In genomic region chr11:108606836-108607235, GRCm38 (mm10) we compare ENCODE assay signal across 17 mouse cellular contexts.
A peak's percentile ranks its signal among the peaks of the same experiment; 100 is the strongest.
DNase-seq lines count a peak whose midpoint lies in the region; ATAC-seq lines count a peak whose summit lies in the region.
"Had no signal": no experiment of that assay in that cellular context is flagged by ENCODE, and none has a peak within 500 bp of the region (broad histone marks: within the 10 kb centered on the region; RNA-seq: fewer than 3 reads in every experiment).

No protein-coding gene starts in this region.

- peak overlapping the region; percentile 28 for H3K4me3 ChIP-seq in hindbrain, embryonic 15.5 days
- H3K4me3 ChIP-seq in hindbrain, embryonic 11.5 days (ENCODE audit: low read depth, low read length), result no peak overlapping the region
- H3K4me3 ChIP-seq in forebrain, embryonic 13.5 days, result peak overlapping the region; percentile 23
- peak overlapping the region; percentile 26 for H3K4me3 ChIP-seq in hindbrain, embryonic 16.5 days (ENCODE audit: low read length)
- peak overlapping the region; percentile 33 for H3K4me3 ChIP-seq in midbrain, embryonic 15.5 days
- H3K4me3 ChIP-seq in intestine, embryonic 15.5 days (replicated peaks), result no peak overlapping the region
- H3K4me3 ChIP-seq: limb, embryonic 13.5 days; neural tube, embryonic 12.5 days had no signal

- peaks cover 8% of the 10 kb centered on the region for H3K4me1 ChIP-seq in hindbrain, embryonic 15.5 days (replicated peaks)
- H3K4me1 ChIP-seq in hindbrain, embryonic 11.5 days (replicated peaks; ENCODE audit: control insufficient read depth, insufficient read depth, low read length), result no peaks in the 10 kb centered on the region
- H3K4me1 ChIP-seq in forebrain, embryonic 13.5 days, result peaks cover 7% of the 10 kb centered on the region; the same call in 1 of the 2 replicates
- H3K4me1 ChIP-seq in hindbrain, embryonic 16.5 days (ENCODE audit: control insufficient read depth, insufficient read depth, low read depth, low read length), result peaks cover 3% of the 10 kb centered on the region; the same call in 1 of the 2 replicates
- peaks cover 9% of the 10 kb centered on the region for H3K4me1 ChIP-seq in midbrain, embryonic 15.5 days
- no peaks in the 10 kb centered on the region for H3K4me1 ChIP-seq in intestine, embryonic 15.5 days (replicated peaks)
- H3K4me1 ChIP-seq: neural tube, embryonic 12.5 days had no signal

- no peak overlapping the region for H3K9ac ChIP-seq in hindbrain, embryonic 15.5 days
- H3K9ac ChIP-seq in hindbrain, embryonic 11.5 days (ENCODE audit: low read depth, low read length), result no peak overlapping the region
- no peak overlapping the region for H3K9ac ChIP-seq in forebrain, embryonic 13.5 days
- H3K9ac ChIP-seq in hindbrain, embryonic 16.5 days (ENCODE audit: low read depth, low read length), result no peak overlapping the region
- peak overlapping the region; percentile 21 for H3K9ac ChIP-seq in midbrain, embryonic 15.5 days
- no peak overlapping the region for H3K9ac ChIP-seq in intestine, embryonic 15.5 days
- H3K9ac ChIP-seq: limb, embryonic 13.5 days; liver, embryonic 14.5 days; neural tube, embryonic 12.5 days had no signal

- no peak for DNase-seq in hindbrain, embryonic 11.5 days (ENCODE audit: low spot score)
- DNase-seq: adrenal gland, postnatal 14 days; cerebellum, adult 11-12 months; heart, postnatal 10 days; kidney, adult 2 months; kidney, postnatal 14 days; thymus, postnatal 14 days had no signal

- no peaks in the 10 kb centered on the region for H3K9me3 ChIP-seq in hindbrain, embryonic 15.5 days
- no peaks in the 10 kb centered on the region for H3K9me3 ChIP-seq in hindbrain, embryonic 11.5 days (ENCODE audit: control insufficient read depth, low read length)
- H3K9me3 ChIP-seq in forebrain, embryonic 13.5 days (replicated peaks), result no peaks in the 10 kb centered on the region
- H3K9me3 ChIP-seq in hindbrain, embryonic 16.5 days (ENCODE audit: control insufficient read depth, low read length), result no peaks in the 10 kb centered on the region
- H3K9me3 ChIP-seq in midbrain, embryonic 15.5 days, result no peaks in the 10 kb centered on the region
- no peaks in the 10 kb centered on the region for H3K9me3 ChIP-seq in intestine, embryonic 15.5 days
- H3K9me3 ChIP-seq: limb, embryonic 13.5 days; neural tube, embryonic 12.5 days had no signal

- H3K36me3 ChIP-seq in hindbrain, embryonic 15.5 days, result no peaks in the 10 kb centered on the region
- H3K36me3 ChIP-seq in hindbrain, embryonic 11.5 days (ENCODE audit: control insufficient read depth, insufficient read depth, low read length), result no peaks in the 10 kb centered on the region
- H3K36me3 ChIP-seq in forebrain, embryonic 13.5 days (ENCODE audit: poor library complexity, severe bottlenecking), result no peaks in the 10 kb centered on the region
- no peaks in the 10 kb centered on the region for H3K36me3 ChIP-seq in hindbrain, embryonic 16.5 days (ENCODE audit: control insufficient read depth, insufficient read depth, low read length)
- no peaks in the 10 kb centered on the region for H3K36me3 ChIP-seq in midbrain, embryonic 15.5 days (replicated peaks)
- H3K36me3 ChIP-seq in intestine, embryonic 15.5 days, result no peaks in the 10 kb centered on the region
- H3K36me3 ChIP-seq: limb, embryonic 13.5 days; neural tube, embryonic 12.5 days had no signal

- peak overlapping the region; percentile 88 for H3K27ac ChIP-seq in hindbrain, embryonic 15.5 days (replicated peaks)
- no peak overlapping the region for H3K27ac ChIP-seq in hindbrain, embryonic 11.5 days (ENCODE audit: low read depth, low read length)
- 0 out of 2 replicates have a peak overlapping the region, but pooled peaks have one; percentile 6 for H3K27ac ChIP-seq in forebrain, embryonic 13.5 days
- H3K27ac ChIP-seq in hindbrain, embryonic 16.5 days (ENCODE audit: low read depth, low read length), result no peak overlapping the region
- peak overlapping the region; percentile 85 for H3K27ac ChIP-seq in midbrain, embryonic 15.5 days
- H3K27ac ChIP-seq in intestine, embryonic 15.5 days, result no peak overlapping the region
- H3K27ac ChIP-seq: limb, embryonic 13.5 days; liver, embryonic 14.5 days; neural tube, embryonic 12.5 days had no signal

- peak overlapping the region; percentile 39 for H3K4me2 ChIP-seq in hindbrain, embryonic 15.5 days
- H3K4me2 ChIP-seq in hindbrain, embryonic 11.5 days (replicated peaks; ENCODE audit: low read depth, low read length), result no peak overlapping the region
- 0 out of 2 replicates have a peak overlapping the region, but pooled peaks have one; percentile 12 for H3K4me2 ChIP-seq in forebrain, embryonic 13.5 days
- peak overlapping the region; percentile 21; the same call in 1 of the 2 replicates for H3K4me2 ChIP-seq in hindbrain, embryonic 16.5 days (ENCODE audit: low read length)
- peak overlapping the region; percentile 37 for H3K4me2 ChIP-seq in midbrain, embryonic 15.5 days
- H3K4me2 ChIP-seq in intestine, embryonic 15.5 days (replicated peaks), result no peak overlapping the region
- H3K4me2 ChIP-seq: heart, embryonic 11.5 days; limb, embryonic 13.5 days; neural tube, embryonic 12.5 days had no signal

- no peaks in the 10 kb centered on the region for H3K27me3 ChIP-seq in hindbrain, embryonic 15.5 days
- no peaks in the 10 kb centered on the region for H3K27me3 ChIP-seq in hindbrain, embryonic 11.5 days (ENCODE audit: control insufficient read depth, insufficient read depth, low read length)
- H3K27me3 ChIP-seq in forebrain, embryonic 13.5 days, result no peaks in the 10 kb centered on the region
- no peaks in the 10 kb centered on the region for H3K27me3 ChIP-seq in hindbrain, embryonic 16.5 days (replicated peaks; ENCODE audit: control insufficient read depth, insufficient read depth, low read length)
- H3K27me3 ChIP-seq in midbrain, embryonic 15.5 days (replicated peaks), result no peaks in the 10 kb centered on the region
- H3K27me3 ChIP-seq in intestine, embryonic 15.5 days (replicated peaks), result no peaks in the 10 kb centered on the region
- H3K27me3 ChIP-seq: limb, embryonic 13.5 days; neural tube, embryonic 12.5 days had no signal

- ATAC-seq in hindbrain, embryonic 15.5 days (ENCODE audit: low FRiP score, low read depth), result no peak
- no peak for ATAC-seq in hindbrain, embryonic 11.5 days (ENCODE audit: low FRiP score)
- no peak for ATAC-seq in forebrain, embryonic 13.5 days
- no peak for ATAC-seq in hindbrain, embryonic 16.5 days
- no peak for ATAC-seq in midbrain, embryonic 15.5 days (replicated peaks)
- ATAC-seq in activated CD4-positive, CD25-positive, alpha-beta regulatory T cell, adult 4 months, result no peak
- ATAC-seq in intestine, embryonic 15.5 days, result no peak

Comparison
In these comparisons a context has a peak if more than half of its experiments do, and no peak if none do; other contexts are left out.
1. H3K27ac ChIP-seq: peak in hindbrain, embryonic 15.5 days (single experiment), forebrain, embryonic 13.5 days (single experiment) and midbrain, embryonic 15.5 days (single experiment); none in hindbrain, embryonic 11.5 days (single experiment), hindbrain, embryonic 16.5 days (single experiment) and intestine, embryonic 15.5 days (single experiment).
2. H3K4me2 ChIP-seq: peak in hindbrain, embryonic 15.5 days (single experiment), forebrain, embryonic 13.5 days (single experiment), hindbrain, embryonic 16.5 days (single experiment) and midbrain, embryonic 15.5 days (single experiment); none in hindbrain, embryonic 11.5 days (single experiment) and intestine, embryonic 15.5 days (single experiment).
3. H3K4me3 ChIP-seq: peak in hindbrain, embryonic 15.5 days (single experiment), forebrain, embryonic 13.5 days (single experiment), hindbrain, embryonic 16.5 days (single experiment) and midbrain, embryonic 15.5 days (single experiment); none in hindbrain, embryonic 11.5 days (single experiment) and intestine, embryonic 15.5 days (single experiment).